Mouse (Mus musculus): ENCODE measurements around the gene Lpcat2. TPM values are rescaled to one million over a fixed set of nuclear protein-coding genes. Genes with fewer than 3 reads are reported as not detected.

Gene Lpcat2
- polyA plus RNA-seq, 1 experiment from 2014 or later, result 14.7 TPM

DNA sequence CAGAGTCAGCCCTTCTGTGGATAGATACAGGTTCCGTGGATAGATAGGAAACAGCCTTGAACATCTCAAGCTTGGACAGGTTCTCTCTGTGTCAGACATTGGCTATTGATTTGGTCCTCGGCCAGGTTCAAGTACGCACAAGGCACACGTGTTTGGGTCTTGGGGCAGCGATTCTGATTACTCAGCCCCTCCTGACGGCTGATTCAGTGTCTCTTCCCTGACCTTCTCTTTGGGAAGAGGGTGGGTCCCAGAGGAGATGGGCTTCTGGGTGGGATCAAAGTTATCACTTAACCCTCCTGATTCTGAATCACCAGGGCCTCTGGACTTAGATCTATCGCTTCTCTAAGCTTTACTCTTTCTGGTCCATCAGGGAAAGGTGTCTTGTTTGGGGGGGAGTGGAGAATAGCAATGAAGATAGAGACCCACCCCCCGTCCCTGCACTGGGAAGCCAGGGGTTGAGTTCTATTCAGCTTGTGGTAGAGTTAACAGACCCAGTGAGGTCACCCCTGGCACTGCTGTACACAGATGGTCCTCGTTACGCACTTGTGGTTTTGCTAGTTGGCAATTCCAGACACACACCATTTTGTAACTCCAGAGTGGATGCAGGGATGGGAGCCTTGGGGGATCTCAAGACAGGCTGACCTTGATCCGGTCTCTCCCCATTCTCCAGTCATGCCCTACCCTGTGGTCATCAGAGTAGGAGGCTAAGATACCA is 20.2 kb upstream of the Lpcat2 start:
- no peak overlapping the region for H3K9ac ChIP-seq
- H3K27me3 ChIP-seq, result no peaks in the 10 kb centered on the region
- peak; percentile 17; the same call in 1 of the 2 replicates for ATAC-seq (ENCODE audit: insufficient number of reproducible peaks, low FRiP score, low TSS enrichment, low read depth)
- peaks cover 83% of the 10 kb centered on the region for H3K36me3 ChIP-seq
- peaks cover 6% of the 10 kb centered on the region for H3K4me1 ChIP-seq
- no peaks in the 10 kb centered on the region for H3K9me3 ChIP-seq
- no peak overlapping the region for H3K4me2 ChIP-seq
- no peak overlapping the region for H3K27ac ChIP-seq
- 73% methylated on average over 11 of the region's 11 CpGs for WGBS
- no peak overlapping the region for H3K4me3 ChIP-seq

DNA sequence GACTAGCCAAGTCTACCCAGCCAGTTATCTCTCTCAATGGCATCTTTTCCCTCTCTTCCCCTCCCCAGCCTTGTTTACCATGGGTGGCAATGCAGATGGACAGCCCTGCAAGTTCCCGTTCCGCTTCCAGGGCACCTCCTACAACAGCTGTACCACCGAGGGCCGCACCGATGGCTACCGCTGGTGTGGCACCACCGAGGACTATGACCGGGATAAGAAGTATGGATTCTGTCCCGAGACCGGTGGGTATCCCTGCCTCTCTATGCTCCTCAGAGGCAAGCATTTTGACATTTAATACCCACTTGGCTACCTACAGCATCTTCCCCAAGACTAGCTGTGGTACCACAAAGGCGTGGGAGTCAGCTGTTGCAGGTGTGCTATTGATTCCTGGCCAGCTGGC is 19.2 kb upstream of the Lpcat2 start:
- no peak overlapping the region for H3K27ac ChIP-seq
- H3K4me2 ChIP-seq, result no peak overlapping the region
- peaks cover 86% of the 10 kb centered on the region for H3K36me3 ChIP-seq
- H3K4me3 ChIP-seq, result no peak overlapping the region
- H3K27me3 ChIP-seq, result no peaks in the 10 kb centered on the region
- H3K9me3 ChIP-seq, result no peaks in the 10 kb centered on the region
- H3K4me1 ChIP-seq, result peaks cover 6% of the 10 kb centered on the region
- H3K9ac ChIP-seq, result no peak overlapping the region
- WGBS, result 94% methylated on average over 11 of the region's 11 CpGs
- no peak for ATAC-seq (ENCODE audit: insufficient number of reproducible peaks, low FRiP score, low TSS enrichment, low read depth)

DNA sequence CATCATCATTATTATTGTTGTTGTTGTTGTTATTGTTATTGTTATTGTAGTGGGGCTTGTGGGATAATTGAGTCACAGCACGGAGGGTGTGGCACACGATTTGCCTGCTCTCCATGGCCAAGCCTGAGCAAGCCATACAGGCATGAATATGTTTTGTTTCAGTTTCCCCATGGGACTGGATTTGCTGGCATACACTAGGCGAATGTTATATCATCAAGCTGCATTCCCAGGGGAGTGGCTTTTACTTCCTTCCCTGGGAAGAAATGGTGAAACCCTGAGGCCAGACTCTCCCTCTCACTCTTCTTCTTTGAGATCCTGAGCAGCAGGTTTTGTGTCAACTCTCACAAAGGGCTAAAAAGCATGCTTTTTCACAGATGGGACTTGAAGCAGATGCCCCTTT is 16.5 kb upstream of the Lpcat2 start:
- Histone ChIP-seq H3K36me3 (peaks cover 76% of the 10 kb centered on the region), H3K27ac (no peak overlapping the region), H3K9ac (no peak overlapping the region), H3K4me3 (no peak overlapping the region), H3K9me3 (no peaks in the 10 kb centered on the region), H3K4me1 (peaks cover 6% of the 10 kb centered on the region), H3K4me2 (no peak overlapping the region), H3K27me3 (no peaks in the 10 kb centered on the region)
- WGBS, result 69% methylated on average over 3 of the region's 3 CpGs
- no peak for ATAC-seq (ENCODE audit: insufficient number of reproducible peaks, low FRiP score, low TSS enrichment, low read depth)

DNA sequence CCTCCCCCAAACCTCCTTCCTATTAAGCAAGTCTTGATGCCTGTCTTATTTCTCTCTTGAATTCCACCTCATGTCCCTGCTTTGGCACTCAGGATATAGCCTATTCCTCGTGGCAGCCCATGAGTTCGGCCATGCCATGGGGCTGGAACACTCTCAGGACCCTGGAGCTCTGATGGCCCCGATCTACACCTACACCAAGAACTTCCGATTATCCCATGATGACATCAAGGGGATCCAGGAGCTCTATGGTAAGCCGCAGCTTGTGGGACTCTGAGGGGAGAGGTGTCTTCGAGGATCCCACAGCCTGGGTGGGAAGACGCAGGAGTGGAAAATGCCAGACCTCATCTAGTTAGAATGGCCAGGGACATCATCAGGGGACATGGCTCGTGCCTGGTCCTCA is 16.0 kb upstream of the Lpcat2 start:
- H3K27me3 ChIP-seq, result no peaks in the 10 kb centered on the region
- 99% methylated on average over 8 of the region's 8 CpGs for WGBS
- no peak overlapping the region for H3K4me2 ChIP-seq
- no peak overlapping the region for H3K4me3 ChIP-seq
- H3K9ac ChIP-seq, result no peak overlapping the region
- no peaks in the 10 kb centered on the region for H3K9me3 ChIP-seq
- H3K27ac ChIP-seq, result no peak overlapping the region
- H3K4me1 ChIP-seq, result peaks cover 6% of the 10 kb centered on the region
- no peak for ATAC-seq (ENCODE audit: insufficient number of reproducible peaks, low FRiP score, low TSS enrichment, low read depth)
- H3K36me3 ChIP-seq, result peaks cover 82% of the 10 kb centered on the region

DNA sequence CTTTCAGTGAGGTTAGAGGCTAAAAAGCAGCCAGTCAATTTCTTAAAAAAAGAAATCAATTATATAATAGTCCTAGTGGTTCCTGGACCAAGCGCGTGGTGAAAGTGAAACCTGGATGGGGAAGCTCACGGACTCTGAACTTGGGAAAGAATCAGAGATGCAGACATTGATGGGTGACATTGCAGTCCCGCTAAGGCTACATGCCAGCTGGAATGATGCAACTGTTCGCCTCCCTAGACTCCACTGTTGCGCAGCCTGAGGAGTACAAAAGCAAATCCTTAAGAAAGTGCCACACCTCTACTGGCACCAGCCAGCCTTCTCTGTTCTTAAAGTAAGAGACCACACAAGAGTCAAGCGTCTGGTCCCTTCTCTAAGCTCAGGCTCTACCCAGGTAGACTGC is 15.3 kb upstream of the Lpcat2 start:
- Histone ChIP-seq H3K27me3 (no peaks in the 10 kb centered on the region), H3K4me1 (peaks cover 3% of the 10 kb centered on the region), H3K36me3 (peaks cover 81% of the 10 kb centered on the region), H3K4me2 (no peak overlapping the region), H3K9me3 (no peaks in the 10 kb centered on the region), H3K9ac (no peak overlapping the region), H3K27ac (no peak overlapping the region), H3K4me3 (no peak overlapping the region)
- ATAC-seq (ENCODE audit: insufficient number of reproducible peaks, low FRiP score, low TSS enrichment, low read depth), result no peak
- WGBS, result 90% methylated on average over 7 of the region's 7 CpGs

DNA sequence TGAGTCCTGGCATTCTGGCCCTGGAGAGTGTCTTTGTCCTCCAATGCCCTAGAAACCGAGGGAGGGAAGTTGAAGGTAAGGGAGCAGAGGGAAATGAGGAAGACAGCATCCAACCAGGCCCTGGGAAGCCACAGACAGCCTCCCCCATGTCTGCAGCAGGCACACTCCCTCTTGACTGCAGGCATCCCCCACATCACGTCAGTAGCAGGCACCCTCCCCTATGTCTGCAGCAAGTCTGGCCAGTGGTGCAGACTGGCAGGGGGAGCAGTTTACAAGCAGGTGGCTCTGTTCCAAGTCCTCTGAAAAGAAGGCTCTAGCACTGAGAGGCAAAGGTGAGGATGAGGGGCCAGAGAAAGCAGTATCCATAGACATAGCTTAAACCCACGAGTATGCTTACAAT is 8.5 kb upstream of the Lpcat2 start:
- H3K4me3 ChIP-seq, result no peak overlapping the region
- peaks cover 66% of the 10 kb centered on the region for H3K36me3 ChIP-seq
- H3K9ac ChIP-seq, result no peak overlapping the region
- 31% methylated on average over 3 of the region's 3 CpGs for WGBS
- H3K4me1 ChIP-seq, result peaks cover 32% of the 10 kb centered on the region
- H3K4me2 ChIP-seq, result no peak overlapping the region
- ATAC-seq (ENCODE audit: insufficient number of reproducible peaks, low FRiP score, low TSS enrichment, low read depth), result no peak
- no peaks in the 10 kb centered on the region for H3K27me3 ChIP-seq
- H3K27ac ChIP-seq, result peak overlapping the region; percentile 17
- H3K9me3 ChIP-seq, result no peaks in the 10 kb centered on the region

DNA sequence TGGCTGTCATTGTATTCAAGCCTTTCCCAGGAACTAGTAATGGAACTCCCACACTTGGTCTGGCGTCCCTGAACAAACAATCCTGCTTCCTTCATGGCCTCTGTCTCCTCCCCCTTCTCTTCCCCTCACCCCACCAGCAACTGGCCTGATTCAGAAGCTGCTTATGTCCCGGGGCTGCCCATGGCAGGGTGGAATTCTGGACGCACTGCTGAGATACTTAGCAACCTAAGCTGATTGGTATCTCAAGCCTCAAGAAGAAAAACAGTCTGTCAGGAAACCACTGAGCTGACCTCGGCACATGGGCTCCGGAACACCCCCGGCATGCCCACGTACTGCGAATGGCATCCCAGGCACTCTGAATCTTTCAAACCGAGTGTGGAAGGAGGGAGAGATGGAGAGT is 7.8 kb upstream of the Lpcat2 start:
- H3K9me3 ChIP-seq, result no peaks in the 10 kb centered on the region
- ATAC-seq (ENCODE audit: insufficient number of reproducible peaks, low FRiP score, low TSS enrichment, low read depth), result no peak
- peaks cover 66% of the 10 kb centered on the region for H3K36me3 ChIP-seq
- no peaks in the 10 kb centered on the region for H3K27me3 ChIP-seq
- peaks cover 32% of the 10 kb centered on the region for H3K4me1 ChIP-seq
- H3K9ac ChIP-seq, result no peak overlapping the region
- WGBS, result 50% methylated on average over 9 of the region's 9 CpGs
- H3K27ac ChIP-seq, result peak overlapping the region; percentile 17; the same call in 1 of the 2 replicates
- H3K4me3 ChIP-seq, result no peak overlapping the region
- no peak overlapping the region for H3K4me2 ChIP-seq

DNA sequence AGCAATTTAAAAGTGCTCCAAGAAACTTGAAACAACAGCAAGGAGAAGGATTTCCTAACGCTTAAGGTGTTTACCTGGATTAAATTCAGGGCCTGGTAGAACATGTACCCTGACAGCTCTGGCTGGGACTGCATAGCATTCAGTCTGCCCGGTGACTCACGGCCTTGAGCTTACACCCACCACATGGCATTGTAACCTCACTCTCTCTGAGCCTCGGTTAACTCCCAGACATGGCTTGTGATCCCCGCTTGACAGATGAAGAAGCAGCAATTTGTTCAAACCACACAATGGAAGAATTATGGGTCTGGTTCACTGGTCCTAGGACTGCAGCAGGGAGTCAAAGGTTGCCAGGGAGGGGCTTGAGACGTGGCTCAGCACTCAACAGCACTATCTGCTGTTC is 5.9 kb upstream of the Lpcat2 start:
- H3K4me2 ChIP-seq, result no peak overlapping the region
- 0 out of 2 replicates have a peak overlapping the region, but pooled peaks have one; percentile 24 for H3K27ac ChIP-seq
- no peaks in the 10 kb centered on the region for H3K9me3 ChIP-seq
- no peak for ATAC-seq (ENCODE audit: insufficient number of reproducible peaks, low FRiP score, low TSS enrichment, low read depth)
- H3K27me3 ChIP-seq, result no peaks in the 10 kb centered on the region
- H3K9ac ChIP-seq, result no peak overlapping the region
- H3K4me1 ChIP-seq, result peaks cover 35% of the 10 kb centered on the region
- 61% methylated on average over 6 of the region's 6 CpGs for WGBS
- H3K4me3 ChIP-seq, result no peak overlapping the region
- peaks cover 64% of the 10 kb centered on the region for H3K36me3 ChIP-seq

DNA sequence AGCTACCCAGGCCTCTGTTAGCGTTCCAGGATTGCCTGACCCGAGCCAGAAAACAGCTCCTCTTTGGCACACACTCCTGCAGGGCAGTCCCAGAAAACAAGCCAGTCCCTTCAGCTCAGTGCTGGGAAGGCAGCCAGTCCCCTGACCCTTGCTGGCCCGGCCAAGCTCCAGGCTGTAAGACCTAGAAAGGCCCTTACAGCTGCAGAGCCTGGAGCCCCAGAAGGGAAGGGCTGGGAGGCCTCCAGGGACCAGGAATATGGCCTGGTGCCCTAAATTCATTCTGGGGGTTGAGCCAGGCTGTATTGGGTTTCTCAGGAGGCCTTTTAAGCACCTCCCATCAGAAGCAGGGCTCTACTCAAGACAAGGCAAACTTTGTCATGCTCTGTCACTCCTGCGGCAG is 4.9 kb upstream of the Lpcat2 start:
- 61% methylated on average over 4 of the region's 4 CpGs for WGBS
- Histone ChIP-seq H3K36me3 (peaks cover 57% of the 10 kb centered on the region), H3K4me3 (no peak overlapping the region), H3K9ac (no peak overlapping the region), H3K4me2 (no peak overlapping the region), H3K9me3 (no peaks in the 10 kb centered on the region), H3K27me3 (no peaks in the 10 kb centered on the region), H3K4me1 (peaks cover 43% of the 10 kb centered on the region), H3K27ac (peak overlapping the region; percentile 38)
- peak; percentile 86 for ATAC-seq (ENCODE audit: insufficient number of reproducible peaks, low FRiP score, low TSS enrichment, low read depth)

DNA sequence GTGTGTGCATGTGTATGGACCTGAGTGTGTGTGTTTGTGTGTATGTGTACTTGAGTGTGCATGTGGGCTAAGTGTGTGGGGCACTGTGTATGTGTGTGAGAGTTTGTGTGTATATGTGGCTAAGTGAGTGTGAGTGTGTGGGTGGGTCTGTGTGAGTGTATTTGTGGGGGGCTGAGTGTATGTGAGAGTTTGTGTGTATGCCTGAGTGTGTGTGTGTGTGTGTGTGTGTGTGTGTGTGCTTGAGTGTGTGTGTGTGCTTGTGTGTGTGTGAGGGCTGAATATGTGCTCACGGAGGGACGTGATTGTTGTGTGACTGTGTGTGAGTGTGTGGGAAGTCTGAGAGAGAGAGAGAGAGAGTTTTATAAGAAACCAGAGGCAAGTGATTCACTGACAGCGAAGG is 3.8 kb upstream of the Lpcat2 start:
- Histone ChIP-seq H3K9ac (no peak overlapping the region), H3K4me1 (peaks cover 44% of the 10 kb centered on the region), H3K4me2 (no peak overlapping the region), H3K9me3 (no peaks in the 10 kb centered on the region), H3K4me3 (no peak overlapping the region), H3K27ac (0 out of 2 replicates have a peak overlapping the region, but pooled peaks have one; percentile 38), H3K27me3 (no peaks in the 10 kb centered on the region), H3K36me3 (peaks cover 46% of the 10 kb centered on the region)
- 93% methylated on average over 3 of the region's 3 CpGs for WGBS
- ATAC-seq (ENCODE audit: insufficient number of reproducible peaks, low FRiP score, low TSS enrichment, low read depth), result no peak

DNA sequence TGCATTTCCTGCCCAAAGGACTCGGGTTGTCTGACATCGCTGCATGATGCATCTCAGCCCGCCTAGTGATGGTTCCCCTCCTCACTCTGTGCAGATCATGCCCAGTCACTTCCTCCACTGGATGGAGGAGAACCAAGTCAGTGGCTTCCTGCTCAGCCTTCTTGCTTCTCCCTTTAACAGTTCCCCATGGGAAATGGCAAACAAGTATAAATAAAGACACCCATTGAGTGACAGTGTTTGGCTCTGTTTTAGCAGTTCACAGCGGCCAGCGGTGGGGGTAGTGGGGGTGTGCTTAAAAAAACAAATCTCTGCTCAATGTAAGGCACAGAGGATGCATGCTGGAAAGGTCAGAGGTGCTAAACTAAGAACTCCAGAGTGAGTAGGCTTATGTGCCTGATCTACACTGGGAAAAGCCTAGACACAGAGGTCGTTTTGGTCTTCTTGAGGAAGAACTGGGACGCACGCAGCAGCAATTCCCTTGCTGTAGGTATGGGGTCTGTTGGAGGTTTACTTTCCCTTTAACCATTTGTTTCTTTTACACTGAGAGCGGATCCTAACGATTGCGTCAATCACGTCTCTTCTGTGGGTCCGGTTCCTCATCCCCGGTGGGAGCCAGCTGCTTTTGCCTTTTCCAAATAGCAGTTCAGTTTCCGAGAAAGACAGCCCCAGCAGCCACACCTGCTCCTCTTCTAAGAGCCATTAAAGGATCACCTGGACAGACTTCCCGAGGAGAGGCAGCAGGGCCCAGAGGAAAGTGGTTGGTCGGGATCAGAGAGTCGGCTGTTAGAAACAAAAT is 1.8 kb upstream of the Lpcat2 start:
- H3K27ac ChIP-seq, result no peak overlapping the region
- peaks cover 32% of the 10 kb centered on the region for H3K4me1 ChIP-seq
- H3K4me3 ChIP-seq, result no peak overlapping the region
- 58% methylated on average over 18 of the region's 18 CpGs for WGBS
- no peaks in the 10 kb centered on the region for H3K27me3 ChIP-seq
- H3K4me2 ChIP-seq, result no peak overlapping the region
- H3K9ac ChIP-seq, result no peak overlapping the region
- ATAC-seq (ENCODE audit: insufficient number of reproducible peaks, low FRiP score, low TSS enrichment, low read depth), result no peak
- peaks cover 30% of the 10 kb centered on the region for H3K36me3 ChIP-seq
- H3K9me3 ChIP-seq, result no peaks in the 10 kb centered on the region

DNA sequence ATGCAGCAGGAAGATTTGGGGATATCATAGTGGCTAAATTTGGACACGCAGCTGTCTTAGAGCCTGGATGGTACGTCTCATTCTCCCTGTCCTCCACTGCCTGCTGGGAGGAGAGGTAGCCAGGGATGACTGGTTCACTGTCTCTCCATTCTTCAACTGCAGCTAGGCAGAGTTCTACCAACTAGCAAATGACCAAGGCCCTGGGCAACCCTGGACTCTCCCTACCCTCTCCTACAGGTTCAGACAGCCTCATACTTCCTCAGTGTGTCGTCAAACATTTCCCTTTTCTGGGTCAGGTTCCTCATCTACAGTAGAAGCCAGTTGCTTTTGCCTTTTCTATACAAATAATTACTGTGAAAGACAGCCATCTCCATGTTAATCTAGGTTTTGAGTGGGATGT is 466 bp upstream of the Lpcat2 start:
- Histone ChIP-seq H3K4me3 (peak overlapping the region; percentile 65; the same call in 1 of the 2 replicates), H3K9me3 (no peaks in the 10 kb centered on the region), H3K9ac (no peak overlapping the region), H3K4me1 (peaks cover 28% of the 10 kb centered on the region), H3K36me3 (peaks cover 20% of the 10 kb centered on the region), H3K27me3 (no peaks in the 10 kb centered on the region), H3K4me2 (peak overlapping the region; percentile 87), H3K27ac (no peak overlapping the region)
- no peak for ATAC-seq (ENCODE audit: insufficient number of reproducible peaks, low FRiP score, low TSS enrichment, low read depth)
- WGBS, result 76% methylated on average over 3 of the region's 3 CpGs

Measured in limb, embryonic 15.5 days (tissue).